25 mouse cellular contexts compared by ENCODE assay signal in the genomic region with DNA sequence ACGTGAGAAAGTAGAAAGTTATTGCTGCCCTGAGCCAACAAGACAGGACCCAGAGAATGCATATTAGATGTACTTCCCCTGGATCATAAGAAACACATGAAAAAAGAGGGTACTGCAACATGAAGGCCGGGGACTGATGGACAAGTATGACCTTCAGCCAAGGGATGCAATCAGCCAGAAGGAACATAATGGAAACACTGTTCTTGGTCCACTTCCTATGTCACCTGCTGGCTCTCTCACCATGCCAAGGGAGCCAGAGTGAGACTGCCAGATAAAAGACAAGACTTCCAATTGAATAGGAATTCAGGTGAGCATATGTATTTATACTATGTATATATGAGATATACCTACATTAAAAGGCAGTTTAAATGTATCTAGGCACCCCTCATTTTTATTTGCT.
DNase-seq lines count a peak whose midpoint lies in the region; ATAC-seq lines count a peak whose summit lies in the region.
"Had no signal": no experiment of that assay in that cellular context is flagged by ENCODE, and none has a peak within 500 bp of the region (broad histone marks: within the 10 kb centered on the region; RNA-seq: fewer than 3 reads in every experiment).

No protein-coding gene starts in this region.

- no peaks in the 10 kb centered on the region for H3K9me3 ChIP-seq in midbrain, embryonic 10.5 days (replicated peaks)
- H3K9me3 ChIP-seq: forebrain, embryonic 10.5 days; forebrain, embryonic 13.5 days; heart, embryonic 10.5 days; heart, embryonic 13.5 days; hindbrain, embryonic 15.5 days; intestine, embryonic 15.5 days had no signal

- 78% methylated on average over 2 of the region's 2 CpGs for WGBS in midbrain, embryonic 10.5 days

- peak; percentile 49 for DNase-seq in cerebellum, adult 11 months
- peak; percentile 73 to 75 for DNase-seq in cerebellum, adult 18-20 months
- DNase-seq in cerebellum, adult 9-10 months: peak; percentile 83
- DNase-seq in cerebellum, postnatal 36 days: peak; percentile 35 to 67
- DNase-seq in Muller cell, postnatal 12 days (ENCODE audit: inconsistent ontology term): no peak
- DNase-seq in midbrain, embryonic 10.5 days (ENCODE audit: low spot score): no peak
- DNase-seq: adrenal gland, adult 8-10 months; adrenal gland, postnatal 36 days; gastrocnemius, postnatal 10 days; gastrocnemius, postnatal 36 days; heart, adult 2 months; heart, postnatal 14 days; heart, postnatal 4 days; kidney, adult 11 months; kidney, adult 8-10 months had no signal

- H3K27me3 ChIP-seq in midbrain, embryonic 10.5 days (ENCODE audit: low read depth, poor library complexity, severe bottlenecking): no peaks in the 10 kb centered on the region
- H3K27me3 ChIP-seq: forebrain, embryonic 13.5 days; heart, embryonic 13.5 days; hindbrain, embryonic 15.5 days; intestine, embryonic 15.5 days had no signal

- no peak overlapping the region for H3K4me3 ChIP-seq in midbrain, embryonic 10.5 days
- H3K4me3 ChIP-seq: forebrain, embryonic 10.5 days; forebrain, embryonic 13.5 days; heart, adult 2 months; heart, embryonic 10.5 days; heart, embryonic 13.5 days; hindbrain, embryonic 15.5 days; intestine, embryonic 15.5 days had no signal

- no peaks in the 10 kb centered on the region for H3K4me1 ChIP-seq in midbrain, embryonic 10.5 days
- H3K4me1 ChIP-seq: forebrain, embryonic 10.5 days; forebrain, embryonic 13.5 days; heart, embryonic 10.5 days; heart, embryonic 13.5 days; hindbrain, embryonic 15.5 days; intestine, embryonic 15.5 days had no signal

- no peak for ATAC-seq in inflammation-experienced regulatory T-cells, adult 6 months
- ATAC-seq: activated CD4-positive, CD25-positive, alpha-beta regulatory T cell, adult 4 months; CD4-positive, CD25-positive, alpha-beta regulatory T cell, adult 4 months; forebrain, embryonic 13.5 days; forebrain, embryonic 16.5 days; intestine, embryonic 15.5 days had no signal

- H3K36me3 ChIP-seq in midbrain, embryonic 10.5 days: no peaks in the 10 kb centered on the region
- H3K36me3 ChIP-seq: forebrain, embryonic 10.5 days; heart, embryonic 10.5 days; heart, embryonic 13.5 days; hindbrain, embryonic 15.5 days; intestine, embryonic 15.5 days had no signal

- H3K27ac ChIP-seq in midbrain, embryonic 10.5 days (replicated peaks): no peak overlapping the region
- H3K27ac ChIP-seq: forebrain, embryonic 10.5 days; forebrain, embryonic 13.5 days; heart, adult 2 months; heart, embryonic 10.5 days; heart, embryonic 13.5 days; hindbrain, embryonic 15.5 days; intestine, embryonic 15.5 days had no signal

Comparison
In these comparisons a context has a peak if more than half of its experiments do, and no peak if none do; other contexts are left out.
1. DNase-seq: peak in cerebellum, adult 11 months (single experiment), cerebellum, adult 18-20 months (2 of 2), cerebellum, adult 9-10 months (single experiment) and cerebellum, postnatal 36 days (2 of 2); none in Muller cell, postnatal 12 days (single experiment) and midbrain, embryonic 10.5 days (single experiment).